Mouse (Mus musculus) neural tube, embryonic 15.5 days (tissue): ENCODE results near the gene Tnfsfm13. TPM values are rescaled to one million over a fixed set of nuclear protein-coding genes. Genes with fewer than 3 reads are reported as not detected.

Experiments
- microRNA counts: library from miRNA; unstranded; fragments of <30 nt; microRNA quantifications from one replicate; lab custom pipeline; 2016
- microRNA-seq: library from miRNA; unstranded; fragments of <30 nt; microRNA quantifications from one replicate; pipeline ENCODE4, GENCODE M21; 2017
- polyA plus RNA-seq: library from polyadenylated mRNA; unstranded; fragments of >200 nt; fragmentation: Nextera tagmentation; extraction: Ambion mirVana; gene quantifications from 2 replicates; pipeline ENCODE4 v1.2.1, GENCODE M21; 2015

The Tnfsfm13 gene
- polyA plus RNA-seq, 1 experiment from 2014 or later: 1.8 TPM

MicroRNAs within 50 kb of the gene (microRNA counts, 519-probe panel; counts per million panel counts)
- microRNA mmu-miR-1934 (lab: Ali Mortazavi, UCI): not detected
- 2,296 counts per million, percentile 51 among the panel's probes with 10 or more counts for microRNA mmu-miR-467f (lab: Ali Mortazavi, UCI)

Small RNAs within 50 kb of the gene (microRNA-seq; reads per million reads assigned to microRNA genes)
- gene Mir1934: 1.6 reads per million
- not detected for gene Mir467f

Other genes starting within 250 kb of the Tnfsfm13 start
- gene Dnah2, start 147.0 kb downstream of the Tnfsfm13 start, polyA plus RNA-seq: 3.1 and 3.5 TPM in 2 replicates
- gene Efnb3, start 135.9 kb downstream of the Tnfsfm13 start, polyA plus RNA-seq: 113 and 126 TPM in 2 replicates
- gene Wrap53, start 115.8 kb downstream of the Tnfsfm13 start, polyA plus RNA-seq: 18.1 and 18.8 TPM in 2 replicates
- 51.8 and 85.1 TPM in 2 replicates for gene Trp53, start 115.7 kb downstream of the Tnfsfm13 start, polyA plus RNA-seq
- gene Atp1b2, start 90.2 kb downstream of the Tnfsfm13 start, polyA plus RNA-seq: 76.7 and 77.0 TPM in 2 replicates
- not detected in 2 replicates for gene Shbg, start 78.2 kb downstream of the Tnfsfm13 start, polyA plus RNA-seq
- 22.0 and 24.7 TPM in 2 replicates for gene Sat2, start 74.1 kb downstream of the Tnfsfm13 start, polyA plus RNA-seq
- 32.5 and 38.7 TPM in 2 replicates for gene Fxr2, start 63.1 kb downstream of the Tnfsfm13 start, polyA plus RNA-seq
- gene Sox15, start 40.8 kb downstream of the Tnfsfm13 start, polyA plus RNA-seq: not detected in 2 replicates
- gene Mpdu1, start 33.5 kb downstream of the Tnfsfm13 start, polyA plus RNA-seq: 95.1 and 101 TPM in 2 replicates
- 9.0 and 13.0 TPM in 2 replicates for gene Cd68, start 29.9 kb downstream of the Tnfsfm13 start, polyA plus RNA-seq
- gene Eif4a1, start 23.7 kb downstream of the Tnfsfm13 start, polyA plus RNA-seq: 437 and 477 TPM in 2 replicates
- gene Senp3, start 14.0 kb downstream of the Tnfsfm13 start, polyA plus RNA-seq: 90.8 and 109 TPM in 2 replicates
- gene Tnfsf13, start 10.3 kb downstream of the Tnfsfm13 start, polyA plus RNA-seq: 0.19 and 0.43 TPM in 2 replicates
- gene Tnfsf12, start 249 bp downstream of the Tnfsfm13 start, polyA plus RNA-seq: 4.1 and 5.3 TPM in 2 replicates
- gene Polr2a, start 62.5 kb upstream of the Tnfsfm13 start, polyA plus RNA-seq: 13.2 and 18.7 TPM in 2 replicates
- gene Slc35g3, start 65.9 kb upstream of the Tnfsfm13 start, polyA plus RNA-seq: 0.19 TPM in 1 of 2 replicates, not detected in the other
- 4.7 and 5.3 TPM in 2 replicates for gene Zbtb4, start 69.8 kb upstream of the Tnfsfm13 start, polyA plus RNA-seq
- 2.1 and 3.0 TPM in 2 replicates for gene Chrnb1, start 99.8 kb upstream of the Tnfsfm13 start, polyA plus RNA-seq
- gene Fgf11, start 105.8 kb upstream of the Tnfsfm13 start, polyA plus RNA-seq: 8.5 and 8.7 TPM in 2 replicates
- gene Tmem102, start 109.5 kb upstream of the Tnfsfm13 start, polyA plus RNA-seq: 1.1 and 4.2 TPM in 2 replicates
- not detected in 2 replicates for gene Gm39566, start 119.2 kb upstream of the Tnfsfm13 start, polyA plus RNA-seq
- not detected in 2 replicates for gene Spem2, start 122.4 kb upstream of the Tnfsfm13 start, polyA plus RNA-seq
- gene Spem1, start 126.1 kb upstream of the Tnfsfm13 start, polyA plus RNA-seq: 0.29 and 0.34 TPM in 2 replicates
- 19.4 and 21.4 TPM in 2 replicates for gene Nlgn2, start 141.7 kb upstream of the Tnfsfm13 start, polyA plus RNA-seq
- 368 and 430 TPM in 2 replicates for gene Tmem256, start 142.4 kb upstream of the Tnfsfm13 start, polyA plus RNA-seq
- 44.3 and 53.1 TPM in 2 replicates for gene Plscr3, start 150.3 kb upstream of the Tnfsfm13 start, polyA plus RNA-seq
- gene Tnk1, start 162.6 kb upstream of the Tnfsfm13 start, polyA plus RNA-seq: 0.19 and 1.9 TPM in 2 replicates
- not detected in 2 replicates for gene Tmem95, start 181.9 kb upstream of the Tnfsfm13 start, polyA plus RNA-seq
- 2.1 and 3.2 TPM in 2 replicates for gene Kctd11, start 185.3 kb upstream of the Tnfsfm13 start, polyA plus RNA-seq
- gene Acap1, start 199.4 kb upstream of the Tnfsfm13 start, polyA plus RNA-seq: 0.40 and 16.3 TPM in 2 replicates
- 6.3 and 6.5 TPM in 2 replicates for gene 2810408A11Rik, start 204.9 kb upstream of the Tnfsfm13 start, polyA plus RNA-seq
- gene Neurl4, start 205.0 kb upstream of the Tnfsfm13 start, polyA plus RNA-seq: 15.7 and 17.0 TPM in 2 replicates
- gene Gps2, start 217.8 kb upstream of the Tnfsfm13 start, polyA plus RNA-seq: 63.1 and 64.7 TPM in 2 replicates
- 1,034 and 1,270 TPM in 2 replicates for gene Eif5a, start 225.9 kb upstream of the Tnfsfm13 start, polyA plus RNA-seq
- 5.0 and 6.3 TPM in 2 replicates for gene Ybx2, start 239.7 kb upstream of the Tnfsfm13 start, polyA plus RNA-seq